Mouse (Mus musculus) testis, adult 2 months (tissue): ENCODE measurements around the gene Golph3.

Experiments
- CTCF ChIP-seq: fragments of 200-500 bp; IDR thresholded peaks from 2 replicates; pipeline ENCODE4 v1.5.1; 2012; ENCODE audit warnings: low read depth, mild to moderate bottlenecking, inconsistent platforms, low read length, moderate library complexity; ENCODE audit not compliant: control insufficient read depth, insufficient read depth, insufficient replicate concordance
- POLR2A ChIP-seq: fragments of 200-500 bp; IDR thresholded peaks from 2 replicates; pipeline ENCODE4 v1.6.1; 2012; ENCODE audit warnings: low read depth, mild to moderate bottlenecking, inconsistent platforms, low read length, moderate library complexity; ENCODE audit not compliant: control insufficient read depth

DNA sequence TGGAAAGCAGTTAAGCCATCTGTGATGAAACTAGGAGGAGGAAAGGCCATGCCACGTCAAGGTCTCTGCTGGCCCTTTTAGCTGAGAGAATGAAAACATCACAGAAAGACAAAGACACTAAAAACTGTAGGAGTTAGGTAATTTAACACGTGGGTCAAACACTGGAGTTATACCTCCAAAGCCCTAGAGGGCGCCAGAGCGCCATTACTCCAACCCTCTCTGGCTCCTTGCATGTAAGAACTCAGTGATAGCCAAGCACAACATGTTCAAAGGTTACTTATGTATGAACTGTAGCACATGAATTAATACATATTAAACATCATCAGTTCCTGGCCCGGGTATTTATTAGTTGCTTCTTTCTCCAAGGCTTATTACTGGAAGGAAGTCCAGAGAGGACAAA is 59.3 kb downstream of the Golph3 start:
- TF ChIP-seq CTCF: peak; percentile 64; the same call in 1 of the 2 replicates
- TF ChIP-seq POLR2A: no peak
